Mouse (Mus musculus) kidney, adult 2 months (tissue): ENCODE data around the gene Fam83g. TPM values are rescaled to one million over a fixed set of nuclear protein-coding genes. Genes with fewer than 3 reads are reported as not detected.

Experiments
- DNase-seq: peaks from one replicate; pipeline ENCODE4 v3.0.0; 2021
- H3K27ac ChIP-seq: fragments of 200-500 bp; 2 replicates; pipeline ENCODE4 v1.5.1; 2012; ENCODE audit warnings: low read depth, low read length, control low read depth, inconsistent platforms; ENCODE audit not compliant: insufficient read depth
- H3K27me3 ChIP-seq: fragments of 200-500 bp; replicated peaks from 2 replicates; pipeline ENCODE4 v1.6.1; 2012; ENCODE audit warnings: mild to moderate bottlenecking, moderate library complexity, low read length, inconsistent platforms; ENCODE audit not compliant: control insufficient read depth, insufficient read depth
- H3K36me3 ChIP-seq: fragments of 200-500 bp; 2 replicates; pipeline ENCODE4 v1.6.1; 2012; ENCODE audit warnings: mild to moderate bottlenecking, moderate library complexity, low read length, inconsistent platforms; ENCODE audit not compliant: control insufficient read depth, insufficient read depth
- H3K4me1 ChIP-seq: fragments of 200-500 bp; 2 replicates; pipeline ENCODE4 v1.6.1; 2011; ENCODE audit warnings: low read length; ENCODE audit not compliant: control insufficient read depth, insufficient read depth
- H3K4me3 ChIP-seq: fragments of 200-500 bp; 2 replicates; pipeline ENCODE4 v1.5.1; 2011; ENCODE audit warnings: mild to moderate bottlenecking, low read depth, low read length, control low read depth; ENCODE audit not compliant: insufficient read depth
- CTCF ChIP-seq: fragments of 200-500 bp; conservative IDR thresholded peaks from 2 replicates; pipeline ENCODE4 v1.5.1; 2011; ENCODE audit warnings: low read depth, mild to moderate bottlenecking, control low read depth, low read length, moderate library complexity, mixed read lengths; ENCODE audit not compliant: insufficient read depth, insufficient read length
- POLR2A ChIP-seq: fragments of 200-500 bp; IDR thresholded peaks from one replicate; pipeline ENCODE4 v1.6.1; 2011; ENCODE audit warnings: low read depth, low read length, control low read depth
- WGBS: fragments of 180-500 bp; shearing (Covaris S2); methylation state at CpG from one replicate; pipeline ENCODE4 v1.1.7; 2018; 5-methylcytosine and 5-hydroxymethylcytosine counted together
- polyA plus RNA-seq: library from polyadenylated mRNA; depleted of rRNA; stranded (reverse); fragments of >200 nt; gene quantifications from 2 replicates; pipeline ENCODE4 v1.2.3, GENCODE M21; 2012

Fam83g gene
- polyA plus RNA-seq, 1 experiment: 15.4 TPM

DNA sequence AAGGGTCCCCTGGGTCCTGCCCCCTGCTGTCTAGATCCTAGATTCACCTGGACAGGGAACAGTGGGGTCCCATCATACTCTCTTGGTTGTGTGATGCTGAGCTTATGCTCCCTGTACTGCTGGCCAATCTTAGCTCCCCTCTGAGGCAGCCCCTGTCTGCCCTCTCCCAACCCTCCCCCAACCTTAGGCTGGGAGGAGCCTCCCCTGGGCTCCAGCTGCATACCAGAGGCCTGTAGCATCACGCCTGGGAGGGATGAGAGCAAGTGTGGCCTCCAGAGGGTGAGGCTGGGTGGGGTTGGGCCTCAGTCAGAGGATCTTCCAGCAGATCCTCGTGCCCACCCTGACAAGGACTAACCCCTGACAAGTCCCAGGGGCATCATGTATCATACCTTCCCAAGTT is 3.7 kb downstream of the Fam83g start:
- no peaks in the 10 kb centered on the region for H3K36me3 ChIP-seq
- no peaks in the 10 kb centered on the region for H3K27me3 ChIP-seq
- no peak overlapping the region for H3K27ac ChIP-seq
- WGBS: 64% methylated on average over 2 of the region's 2 CpGs
- TF ChIP-seq POLR2A (no peak), CTCF (no peak)
- DNase-seq: no peak
- no peak overlapping the region for H3K4me3 ChIP-seq
- peaks cover 8% of the 10 kb centered on the region for H3K4me1 ChIP-seq

DNA sequence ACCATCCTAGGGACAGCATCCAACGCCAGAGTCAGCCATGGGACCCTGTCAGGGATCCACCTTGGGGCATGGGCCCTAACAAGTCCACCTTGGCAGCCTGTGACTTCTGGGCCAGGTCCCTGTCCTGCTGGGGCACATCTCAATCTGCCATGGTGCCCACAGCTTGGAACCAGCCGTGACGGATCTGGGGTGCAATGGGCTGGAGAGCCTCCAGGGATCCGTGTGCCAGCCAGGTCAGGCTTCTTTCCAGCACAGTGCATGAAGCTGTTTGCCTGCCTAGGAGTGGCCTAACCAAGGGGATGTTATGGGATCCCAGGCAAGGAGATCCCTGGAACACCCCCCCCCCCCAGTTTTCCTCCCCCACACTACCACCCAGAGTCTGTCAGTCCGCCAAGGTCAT is 9.1 kb downstream of the Fam83g start:
- TF ChIP-seq CTCF (no peak), POLR2A (no peak)
- 81% methylated on average over 5 of the region's 5 CpGs for WGBS

GRCm38 (mm10) chr11:61698852-61699251 is 15.0 kb downstream of the Fam83g start:
- Histone ChIP-seq H3K4me3 (no peak overlapping the region), H3K4me1 (peaks cover 17% of the 10 kb centered on the region), H3K27me3 (no peaks in the 10 kb centered on the region), H3K36me3 (no peaks in the 10 kb centered on the region), H3K27ac (no peak overlapping the region)
- TF ChIP-seq POLR2A: no peak
- TF ChIP-seq CTCF: no peak
- DNase-seq: no peak

More for the DNA sequence above, 9.1 kb downstream of the Fam83g start:
- Histone ChIP-seq H3K4me1 (no peaks in the 10 kb centered on the region), H3K27ac (no peak overlapping the region), H3K36me3 (no peaks in the 10 kb centered on the region), H3K27me3 (no peaks in the 10 kb centered on the region), H3K4me3 (no peak overlapping the region)
- no peak for DNase-seq

DNA sequence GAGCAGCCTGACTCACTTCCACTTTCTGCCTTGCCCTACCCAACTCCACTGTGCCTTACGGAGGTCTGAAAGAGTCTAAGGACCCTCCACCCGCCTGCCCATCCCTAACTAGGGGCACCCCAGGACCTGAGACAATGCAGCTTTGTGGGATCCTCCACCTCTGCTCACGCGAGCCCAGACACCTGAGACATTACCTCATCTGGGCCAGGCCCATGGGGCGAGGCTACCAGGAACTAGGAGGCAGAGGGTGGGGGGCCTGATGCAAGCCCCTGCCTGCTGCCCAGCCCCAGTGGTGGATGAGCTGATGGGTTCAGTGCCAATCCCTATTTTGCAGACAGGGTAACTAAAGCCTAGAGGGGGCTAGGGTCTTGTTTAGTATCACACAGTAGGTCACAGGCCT is 15.6 kb downstream of the Fam83g start:
- no peak for DNase-seq
- Histone ChIP-seq H3K4me1 (peaks cover 17% of the 10 kb centered on the region), H3K27ac (peak overlapping the region; percentile 2; the same call in 1 of the 2 replicates), H3K4me3 (no peak overlapping the region), H3K36me3 (no peaks in the 10 kb centered on the region), H3K27me3 (no peaks in the 10 kb centered on the region)
- 83% methylated on average over 5 of the region's 5 CpGs for WGBS
- TF ChIP-seq CTCF: no peak
- TF ChIP-seq POLR2A: no peak

GRCm38 (mm10) chr11:61699933-61700332 is 16.0 kb downstream of the Fam83g start:
- Histone ChIP-seq H3K4me3 (no peak overlapping the region), H3K27me3 (no peaks in the 10 kb centered on the region), H3K4me1 (peaks cover 17% of the 10 kb centered on the region), H3K27ac (peak overlapping the region; percentile 2; the same call in 1 of the 2 replicates), H3K36me3 (no peaks in the 10 kb centered on the region)
- WGBS: 23% methylated on average over 4 of the region's 4 CpGs
- TF ChIP-seq CTCF (no peak), POLR2A (no peak)
- DNase-seq: peak; percentile 95

DNA sequence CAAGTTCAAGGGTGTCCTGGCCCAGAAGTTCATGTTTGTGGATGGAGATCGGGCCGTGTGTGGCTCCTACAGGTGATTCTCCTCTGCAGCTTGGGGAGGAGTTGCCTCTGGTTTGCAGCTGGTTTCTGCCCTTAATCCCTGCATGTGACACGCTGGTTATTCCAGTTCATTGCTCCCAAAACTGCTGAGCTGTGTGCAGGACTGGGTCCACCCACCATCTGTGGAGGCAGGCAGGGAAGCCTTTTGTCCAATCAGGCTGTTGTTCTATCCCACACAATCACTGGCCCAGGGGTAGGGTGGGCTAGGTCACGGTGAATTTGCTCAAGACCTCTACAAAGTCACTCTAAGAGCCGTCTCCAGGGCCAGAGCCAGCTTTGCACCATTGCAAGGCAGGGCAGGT is 17.8 kb downstream of the Fam83g start:
- Histone ChIP-seq H3K4me1 (peaks cover 17% of the 10 kb centered on the region), H3K27me3 (no peaks in the 10 kb centered on the region), H3K36me3 (no peaks in the 10 kb centered on the region), H3K4me3 (no peak overlapping the region), H3K27ac (peak overlapping the region; percentile 63)
- DNase-seq: peak; percentile 91
- WGBS: 36% methylated on average over 5 of the region's 5 CpGs
- TF ChIP-seq POLR2A (no peak), CTCF (no peak)

GRCm38 (mm10) chr11:61702494-61702893 is 18.6 kb downstream of the Fam83g start:
- DNase-seq: no peak
- Histone ChIP-seq H3K4me3 (no peak overlapping the region), H3K27me3 (no peaks in the 10 kb centered on the region), H3K27ac (no peak overlapping the region), H3K4me1 (peaks cover 17% of the 10 kb centered on the region), H3K36me3 (no peaks in the 10 kb centered on the region)
- TF ChIP-seq CTCF (no peak), POLR2A (no peak)
- WGBS: 89% methylated on average over 5 of the region's 5 CpGs
